Mouse (Mus musculus) ES-E14 (cell line): Measurements from ENCODE around the gene Foxl2. TPM values are rescaled to one million over a fixed set of nuclear protein-coding genes. Genes with fewer than 3 reads are reported as not detected.

ENCODE experiments used
- DNase-seq: peaks from one replicate; pipeline ENCODE4 v3.0.0-alpha.2; 2013; ENCODE audit warnings: low read depth, low spot score
- H3K27ac ChIP-seq: 2 replicates; pipeline ENCODE4 v1.5.1; 2012; ENCODE audit warnings: low read depth, mild to moderate bottlenecking, low read length, moderate library complexity, mixed read lengths; ENCODE audit not compliant: poor library complexity, insufficient read depth, severe bottlenecking
- H3K36me3 ChIP-seq: 2 replicates; pipeline ENCODE4 v1.6.1; 2012; ENCODE audit warnings: mild to moderate bottlenecking, low read length, moderate library complexity, mixed read lengths; ENCODE audit not compliant: control insufficient read depth, poor library complexity, insufficient read depth, severe bottlenecking
- H3K4me1 ChIP-seq, 2 experiments: fragments of 150-350 bp in 1 of 2; sonication (generic) in 1 of 2; 2 replicates each; pipeline ENCODE4 v1.6.1; 2012; ENCODE audit warnings: low read length in 2 of 2, mild to moderate bottlenecking in 1 of 2, mixed read lengths in 1 of 2; ENCODE audit not compliant: control insufficient read depth in 2 of 2, insufficient read depth in 2 of 2, poor library complexity in 1 of 2
- H3K4me3 ChIP-seq, 2 experiments: fragments of 150-350 bp in 1 of 2; sonication (generic) in 1 of 2; 2 replicates each; pipeline ENCODE4 v1.5.1; 2012; ENCODE audit warnings: low read length in 2 of 2, low read depth in 1 of 2, mild to moderate bottlenecking in 1 of 2, mixed read lengths in 1 of 2; ENCODE audit not compliant: insufficient read depth in 1 of 2, poor library complexity in 1 of 2, severe bottlenecking in 1 of 2
- H3K9ac ChIP-seq: 2 replicates; pipeline ENCODE4 v1.6.1; 2012; ENCODE audit warnings: low read depth, mild to moderate bottlenecking, low read length, mixed read lengths; ENCODE audit not compliant: poor library complexity, insufficient read depth, severe bottlenecking
- H3K9me3 ChIP-seq: fragments of 150-350 bp; sonication (generic); 2 replicates; pipeline ENCODE4 v1.6.1; 2012; ENCODE audit warnings: low read depth, mild to moderate bottlenecking, low read length; ENCODE audit not compliant: control insufficient read depth, insufficient read depth
- CHD2 ChIP-seq: IDR thresholded peaks from 2 replicates; pipeline ENCODE4 v1.6.1; 2014; ENCODE audit warnings: mild to moderate bottlenecking, low read depth, low read length, inconsistent platforms
- HCFC1 ChIP-seq: IDR thresholded peaks from 2 replicates; pipeline ENCODE4 v1.6.1; 2012; ENCODE audit warnings: low read length, inconsistent platforms, borderline replicate concordance; ENCODE audit not compliant: insufficient read depth
- MAFK ChIP-seq: IDR thresholded peaks from 2 replicates; pipeline ENCODE4 v1.6.1; 2014; ENCODE audit warnings: mild to moderate bottlenecking, low read depth, low read length, inconsistent platforms; ENCODE audit not compliant: insufficient read depth
- ZC3H11A ChIP-seq: IDR thresholded peaks from 2 replicates; pipeline ENCODE4 v1.6.1; 2012; ENCODE audit warnings: low read depth, mild to moderate bottlenecking, inconsistent platforms, low read length, borderline replicate concordance
- ZNF384 ChIP-seq: IDR thresholded peaks from 2 replicates; pipeline ENCODE4 v1.6.1; 2012; ENCODE audit warnings: low read depth, low read length, inconsistent platforms
- in situ Hi-C, 2 experiments: fragments of 600-800 bp; cut with MboI; formaldehyde crosslinking; loops; one replicate each; pipeline ENCODE4 v1.15.1; 2025; ENCODE audit warnings: low sequenced_read_pairs in 2 of 2, inconsistent platforms in 1 of 2; ENCODE audit not compliant: unreplicated experiment in 2 of 2
- total RNA-seq: library from RNA; depleted of rRNA; stranded (reverse); fragments of 300-350 nt; gene quantifications from 2 replicates; pipeline ENCODE4 v1.2.3, GENCODE M21; 2012

Foxl2 gene
- total RNA-seq, 1 experiment, result 0.36 TPM

DNA sequence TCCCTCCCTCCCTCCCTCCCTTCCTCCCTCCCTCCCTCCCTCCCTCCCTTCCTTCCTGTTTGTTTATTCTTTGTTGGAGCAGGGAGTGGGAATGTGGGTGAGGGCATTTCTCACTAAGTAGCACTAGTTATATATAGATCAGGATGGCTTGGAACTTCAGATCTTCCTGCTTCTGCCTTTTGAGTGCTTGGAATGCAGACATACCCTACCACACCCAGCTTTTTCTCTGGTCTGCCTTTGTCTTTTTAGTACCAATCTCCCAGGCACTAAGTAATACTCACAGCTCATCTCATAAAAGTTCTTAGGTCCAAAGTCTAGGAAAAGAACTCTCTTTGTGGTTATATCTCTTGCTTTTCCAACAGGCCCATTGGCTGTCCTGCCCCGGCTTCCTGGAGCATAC, 21.0 kb downstream of the Foxl2 start:
- in situ Hi-C loops, result no loop called here

DNA sequence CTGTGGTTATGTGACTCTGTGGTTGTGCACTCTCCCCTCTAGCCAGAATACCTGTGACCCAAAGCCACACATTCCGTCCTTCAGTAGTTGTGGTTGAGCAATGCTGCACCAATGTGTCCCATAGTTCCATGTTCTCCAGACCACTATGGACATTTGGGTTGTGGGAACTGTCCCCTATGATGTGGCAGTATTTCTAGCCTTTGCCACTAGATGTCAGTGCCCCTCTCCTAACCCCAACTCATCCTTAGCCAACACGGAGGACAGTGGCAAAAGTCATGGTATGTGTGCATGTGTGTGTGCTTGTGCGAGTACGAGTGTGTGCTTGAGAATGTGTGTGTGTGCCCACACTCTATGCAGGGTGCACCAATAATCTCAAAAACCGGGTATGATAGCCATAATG, 21.4 kb downstream of the Foxl2 start:
- Histone ChIP-seq H3K9me3 (no peaks in the 10 kb centered on the region), H3K27ac (no peak overlapping the region), H3K9ac (no peak overlapping the region), H3K36me3 (no peaks in the 10 kb centered on the region), H3K4me3 (no peak overlapping the region), H3K4me1 (peaks cover 0 to 7% of the 10 kb centered on the region in 2 experiments; a peak in 1 of 4 replicates)
- DNase-seq, result no peak
- TF ChIP-seq MAFK (no peak), ZC3H11A (peak; percentile 48; the same call in 1 of the 2 replicates)
- in situ Hi-C loops, result no loop called here

More for the DNA sequence above, 21.0 kb downstream of the Foxl2 start:
- TF ChIP-seq HCFC1 (no peak), MAFK (no peak), ZNF384 (no peak)
- Histone ChIP-seq H3K4me3 (no peak overlapping the region), H3K4me1 (peaks cover 0 to 7% of the 10 kb centered on the region in 2 experiments; a peak in 1 of 4 replicates), H3K36me3 (no peaks in the 10 kb centered on the region), H3K9ac (no peak overlapping the region), H3K27ac (no peak overlapping the region), H3K9me3 (no peaks in the 10 kb centered on the region)
- no peak for DNase-seq

DNA sequence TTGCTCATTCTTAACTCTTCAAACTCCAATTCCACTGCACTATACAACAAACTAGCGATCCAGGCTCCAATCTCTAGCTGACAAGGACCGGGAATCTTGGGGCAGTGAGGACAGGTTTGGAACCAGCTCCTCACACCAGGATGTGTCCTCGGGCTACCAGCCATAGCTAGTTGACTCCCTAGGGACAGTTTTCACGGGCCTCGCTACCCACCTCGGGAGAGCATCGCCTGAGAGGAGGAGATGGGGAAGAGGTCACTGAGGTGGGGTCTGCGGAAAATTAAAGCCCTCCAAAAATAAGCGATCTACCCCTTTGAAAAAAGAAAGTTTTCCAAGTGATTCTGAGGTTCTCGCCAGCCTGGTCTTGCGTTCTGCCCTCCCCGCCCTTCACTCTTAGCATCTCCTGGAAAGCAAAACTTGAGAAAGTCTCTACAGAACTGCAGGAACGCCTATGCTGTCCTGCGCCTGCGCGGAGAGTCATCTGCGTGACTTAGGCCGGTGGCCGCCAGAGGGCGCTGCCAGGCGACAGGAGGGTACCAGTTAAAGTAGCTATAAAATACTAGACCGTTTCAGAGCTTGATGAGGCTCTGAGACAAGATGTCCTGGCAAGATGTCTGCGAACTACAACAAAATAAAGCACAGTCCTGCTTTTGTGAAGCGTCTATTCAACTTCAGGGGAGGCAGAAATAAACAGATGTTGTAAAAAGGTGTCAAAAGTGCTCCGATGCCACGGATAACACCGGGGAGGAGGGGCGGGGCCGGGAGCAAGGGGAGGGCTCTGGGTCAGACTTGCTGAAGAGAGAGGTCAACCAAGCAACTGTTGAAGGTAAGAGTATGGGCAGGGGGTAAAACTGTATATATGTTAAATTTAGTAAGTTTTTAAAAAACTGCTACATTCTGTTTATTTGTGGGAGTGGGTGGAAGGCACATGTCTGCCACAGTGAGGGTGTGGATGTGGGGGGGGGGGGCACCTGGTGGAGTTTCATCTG, 24.6 kb downstream of the Foxl2 start:
- no peak overlapping the region for H3K27ac ChIP-seq
- H3K4me3 ChIP-seq, result peak overlapping the region; percentile 44 to 52
- in situ Hi-C loops, result no loop called here
- DNase-seq, result peak; percentile 85
- TF ChIP-seq CHD2 (no peak), ZC3H11A (0 out of 2 replicates have a peak, but pooled peaks have one; percentile 37), MAFK (no peak)
- H3K4me1 ChIP-seq, result peaks cover 0 to 7% of the 10 kb centered on the region in 2 experiments; a peak in 1 of 4 replicates
- H3K9me3 ChIP-seq, result no peaks in the 10 kb centered on the region
- no peaks in the 10 kb centered on the region for H3K36me3 ChIP-seq
- H3K9ac ChIP-seq, result no peak overlapping the region

DNA sequence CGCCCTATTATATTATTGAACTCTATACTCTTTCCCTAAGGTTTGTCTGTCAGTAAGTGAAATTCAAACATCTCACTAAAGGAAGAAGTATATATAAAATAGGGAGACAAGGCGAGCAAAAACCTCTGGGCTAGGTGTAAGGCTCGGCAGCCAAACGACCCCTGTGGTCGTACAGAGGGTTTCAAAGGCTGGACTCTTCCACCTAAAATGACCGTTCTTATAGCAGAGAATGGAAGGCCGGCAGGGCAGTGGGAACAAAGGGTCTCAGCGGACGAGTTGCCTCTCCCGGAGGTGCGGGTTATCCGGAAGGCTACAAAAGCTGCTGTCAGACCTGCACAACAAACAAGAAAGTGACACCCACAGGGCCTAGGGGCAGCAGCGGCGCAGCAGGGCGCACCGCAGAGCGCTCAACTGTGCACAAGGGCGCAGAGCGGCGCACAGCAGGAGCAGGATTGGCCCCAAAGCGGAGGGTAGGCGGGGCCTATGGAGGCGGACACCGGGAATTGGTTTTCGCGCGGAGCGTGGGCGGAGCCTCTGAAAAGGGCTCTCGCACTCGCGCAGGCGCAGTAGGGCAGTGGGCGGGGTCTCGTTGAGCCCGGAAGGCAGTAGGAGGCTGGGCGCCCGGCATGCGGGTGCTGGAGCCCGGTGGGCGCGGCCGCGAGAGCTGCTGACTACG, 30.9 kb downstream of the Foxl2 start, which contains the start of gene Faim:
Faim (plus strand) TSS at position 574 of the 676 bp plus-strand sequence.
- Histone ChIP-seq H3K4me1 (peaks cover 0 to 8% of the 10 kb centered on the region in 2 experiments; a peak in 1 of 4 replicates), H3K9me3 (no peaks in the 10 kb centered on the region), H3K4me3 (peak within 1 kb of the TSS; percentile 71 to 84), H3K36me3 (no peaks in the 10 kb centered on the region), H3K9ac (peak within 1 kb of the TSS; percentile 89), H3K27ac (no peak within 1 kb of the TSS)
- in situ Hi-C loops, result no loop called here
- peak; percentile 98 for DNase-seq
- TF ChIP-seq ZC3H11A (no peak), CHD2 (no peak), HCFC1 (no peak; the same call in 1 of the 2 replicates), MAFK (no peak), ZNF384 (no peak)
